In the genomic region with DNA sequence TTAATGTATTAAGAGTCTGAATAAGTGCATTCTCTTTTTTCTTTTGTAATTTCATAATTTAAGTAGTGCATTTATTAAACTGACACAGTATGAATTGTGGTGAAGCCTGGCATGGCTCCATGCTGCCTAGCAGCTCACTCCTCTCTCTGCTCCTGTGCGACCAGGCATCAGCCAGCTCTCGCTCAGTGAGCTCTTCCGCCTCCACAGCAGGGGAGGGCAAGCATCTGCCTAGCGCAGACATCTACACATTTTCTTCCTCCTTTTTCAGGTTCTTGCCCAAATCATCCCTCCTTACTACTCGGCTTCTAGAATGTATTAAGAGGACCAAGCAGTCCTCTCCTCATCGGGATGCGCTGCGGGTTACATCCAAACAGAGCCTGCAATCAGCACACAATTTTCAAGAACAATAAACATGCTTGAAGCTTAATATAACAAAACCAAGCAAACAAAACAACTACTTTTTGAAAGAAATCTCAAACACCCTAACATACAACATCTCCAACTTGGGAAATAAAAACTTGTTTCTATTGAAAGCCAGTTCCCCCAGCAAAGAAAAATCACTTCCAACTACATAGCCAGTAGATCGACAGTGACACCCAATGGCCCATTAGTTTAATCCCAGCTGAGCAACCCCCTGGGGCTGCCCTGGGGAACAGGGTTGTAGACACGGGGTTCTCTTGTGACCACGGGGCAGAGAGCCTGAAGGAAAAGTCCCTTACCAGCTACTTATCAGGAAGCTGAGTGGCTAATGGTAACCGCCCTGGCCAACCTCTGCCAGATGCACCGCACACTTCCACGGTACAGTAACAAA, we compare ENCODE assay signal across 12 mouse cellular contexts. TPM values are rescaled to one million over a fixed set of nuclear protein-coding genes. Genes with fewer than 3 reads are reported as not detected.
DNase-seq lines count a peak whose midpoint lies in the region; ATAC-seq and TF ChIP-seq lines count a peak whose summit lies in the region.
"Had no signal": no experiment of that assay in that cellular context is flagged by ENCODE, and none has a peak within 500 bp of the region (broad histone marks: within the 10 kb centered on the region; RNA-seq: fewer than 3 reads in every experiment).

No protein-coding gene starts in this region.

- peak overlapping the region; percentile 33; the same call in 1 of the 2 replicates for H3K9ac ChIP-seq in heart, embryonic 13.5 days
- H3K9ac ChIP-seq: embryonic facial prominence, embryonic 13.5 days; liver, embryonic 15.5 days had no signal

- ATAC-seq in heart, embryonic 13.5 days (ENCODE audit: extremely low read depth, insufficient number of reproducible peaks, low FRiP score, low TSS enrichment), result no peak
- ATAC-seq: forebrain, embryonic 16.5 days had no signal

- peak; percentile 27 to 33 for DNase-seq in cerebellum, adult 2 months
- DNase-seq in cerebellum, adult 8-10 months, result no peak
- DNase-seq in heart, postnatal 36 days, result no peak
- peak; percentile 26 for DNase-seq in left cerebral cortex, postnatal 4 days
- no peak for DNase-seq in left cerebral cortex, postnatal 36 days (ENCODE audit: low spot score in 2 of 2)
- DNase-seq in R1 (ENCODE audit: low read depth, low spot score), result peak; percentile 45
- no peak for DNase-seq in urinary bladder, postnatal 10 days (ENCODE audit: low spot score)
- DNase-seq: kidney, postnatal 14 days had no signal

- TF ChIP-seq CTCF in cerebellum, adult 2 months (IDR thresholded peaks at IDR 0.05; ENCODE audit: borderline replicate concordance, insufficient read depth, low read depth, low read length), result no peak

- no peaks in the 10 kb centered on the region for H3K9me3 ChIP-seq in heart, embryonic 13.5 days
- H3K9me3 ChIP-seq: embryonic facial prominence, embryonic 13.5 days; liver, embryonic 15.5 days had no signal

- no peak for TF ChIP-seq POLR2A in cerebellum, adult 2 months (IDR thresholded peaks at IDR 0.05; ENCODE audit: borderline replicate concordance, insufficient read depth, low read length)

- peaks cover 8% of the 10 kb centered on the region for H3K4me1 ChIP-seq in cerebellum, adult 2 months (ENCODE audit: control insufficient read depth, insufficient read depth, low read length)
- H3K4me1 ChIP-seq in heart, embryonic 13.5 days, result peaks cover 76% of the 10 kb centered on the region

- intact Hi-C loops in heart, postnatal 36 days (cut with DNase I), result no loop called here
- intact Hi-C loops in left cerebral cortex, postnatal 4 days (cut with DNase I), result loop anchor here (10.0 kb wide), 1 partner anchor 316 kb away; no protein-coding TSS in a partner anchor
- intact Hi-C loops in left cerebral cortex, postnatal 36 days (cut with DNase I), result loop anchor here (5.0 kb wide), 1 partner anchor 319 kb away; no protein-coding TSS in a partner anchor

- no peak overlapping the region for H3K27ac ChIP-seq in cerebellum, adult 2 months (ENCODE audit: insufficient read depth, low read length)
- no peak overlapping the region for H3K27ac ChIP-seq in heart, embryonic 13.5 days (replicated peaks)
- H3K27ac ChIP-seq: embryonic facial prominence, embryonic 13.5 days; liver, embryonic 15.5 days had no signal

- no peak overlapping the region for H3K4me3 ChIP-seq in cerebellum, adult 2 months (replicated peaks; ENCODE audit: insufficient read depth, low read depth, low read length)
- H3K4me3 ChIP-seq in heart, embryonic 13.5 days, result no peak overlapping the region
- H3K4me3 ChIP-seq: embryonic facial prominence, embryonic 13.5 days; liver, embryonic 15.5 days had no signal

- 38% methylated on average over 14 of the region's 14 CpGs for WGBS in cerebellum, adult 2 months
- 36% methylated on average over 14 of the region's 14 CpGs for WGBS in heart, embryonic 13.5 days

- no peaks in the 10 kb centered on the region for H3K27me3 ChIP-seq in cerebellum, adult 2 months (ENCODE audit: control insufficient read depth, insufficient read depth, low read length)
- H3K27me3 ChIP-seq in heart, embryonic 13.5 days (replicated peaks), result no peaks in the 10 kb centered on the region
- H3K27me3 ChIP-seq: embryonic facial prominence, embryonic 13.5 days; liver, embryonic 15.5 days had no signal

- H3K36me3 ChIP-seq in heart, embryonic 13.5 days, result no peaks in the 10 kb centered on the region
- H3K36me3 ChIP-seq: embryonic facial prominence, embryonic 13.5 days; liver, embryonic 15.5 days had no signal

- H3K4me2 ChIP-seq in heart, embryonic 13.5 days, result peak overlapping the region; percentile 39
- H3K4me2 ChIP-seq: embryonic facial prominence, embryonic 13.5 days; liver, embryonic 15.5 days had no signal

RNA-seq across cellular contexts. Expression of gene Pex14, which starts 38.9 kb away (rescaled TPM):
- 48.5 and 52.5 TPM in 2 replicates for polyA plus RNA-seq in cerebellum, adult 2 months (2012; rRNA removed)
- polyA plus RNA-seq in heart, embryonic 13.5 days (2015; fragmentation: Nextera tagmentation; extraction: Ambion mirVana), result 39.7 and 43.0 TPM in 2 replicates
- total RNA-seq in heart, postnatal 36 days (2021), result 10 to 100 TPM; 21.5 to 23.5 TPM
- total RNA-seq in left cerebral cortex, postnatal 4 days (2021), result 10 to 100 TPM; 38.2 to 40.8 TPM
- 10 to 100 TPM; 48.4 to 57.5 TPM for total RNA-seq in left cerebral cortex, postnatal 36 days (2021)

RNA-seq across cellular contexts. Expression of gene Dffa, which starts 43.1 kb away (rescaled TPM):
- polyA plus RNA-seq in cerebellum, adult 2 months (2012; rRNA removed), result 60.3 and 72.7 TPM in 2 replicates
- polyA plus RNA-seq in heart, embryonic 13.5 days (2015; fragmentation: Nextera tagmentation; extraction: Ambion mirVana), result 31.2 and 33.5 TPM in 2 replicates
- 10 to 100 TPM; 35.6 to 41.7 TPM for total RNA-seq in heart, postnatal 36 days (2021)
- 10 to 100 TPM; 40.8 to 45.9 TPM for total RNA-seq in left cerebral cortex, postnatal 4 days (2021)
- total RNA-seq in left cerebral cortex, postnatal 36 days (2021), result 10 to 100 TPM; 52.3 to 62.9 TPM

Comparison
In these comparisons a context has a peak if more than half of its experiments do, and no peak if none do; other contexts are left out.
1. DNase-seq: peak in cerebellum, adult 2 months (2 of 2), left cerebral cortex, postnatal 4 days (single experiment) and R1 (single experiment); none in cerebellum, adult 8-10 months (single experiment), heart, postnatal 36 days (0 of 2), left cerebral cortex, postnatal 36 days (0 of 2) and urinary bladder, postnatal 10 days (single experiment).